Mouse (Mus musculus): ENCODE results near the gene Per3.
"Not testable (repeated sequence)": the region's sequence is repeated elsewhere in the genome, so short reads cannot be mapped to it uniquely, and the experiment has no call there.

The Per3 gene

DNA sequence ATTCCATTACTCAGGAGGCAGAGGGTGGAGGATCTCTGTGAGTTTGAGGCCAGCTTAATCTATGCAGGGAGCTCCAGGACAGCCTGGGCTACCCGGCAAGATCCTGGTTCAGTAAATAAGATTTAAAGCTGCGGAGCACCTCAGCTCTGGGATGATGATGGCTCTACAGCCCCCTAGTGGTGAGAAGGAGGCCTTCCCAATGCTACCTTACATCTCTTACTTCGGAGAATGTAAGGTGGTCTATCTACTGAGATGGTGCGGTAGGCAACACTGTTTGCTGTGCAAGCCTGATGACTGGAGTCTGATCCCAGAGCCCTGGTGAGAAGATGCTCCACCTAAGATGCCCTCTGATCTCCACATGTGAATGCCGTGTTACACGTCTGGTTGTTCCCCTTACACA is 17.5 kb downstream of the Per3 start:
- peak; percentile 9 for DNase-seq (ENCODE audit: low spot score)

DNA sequence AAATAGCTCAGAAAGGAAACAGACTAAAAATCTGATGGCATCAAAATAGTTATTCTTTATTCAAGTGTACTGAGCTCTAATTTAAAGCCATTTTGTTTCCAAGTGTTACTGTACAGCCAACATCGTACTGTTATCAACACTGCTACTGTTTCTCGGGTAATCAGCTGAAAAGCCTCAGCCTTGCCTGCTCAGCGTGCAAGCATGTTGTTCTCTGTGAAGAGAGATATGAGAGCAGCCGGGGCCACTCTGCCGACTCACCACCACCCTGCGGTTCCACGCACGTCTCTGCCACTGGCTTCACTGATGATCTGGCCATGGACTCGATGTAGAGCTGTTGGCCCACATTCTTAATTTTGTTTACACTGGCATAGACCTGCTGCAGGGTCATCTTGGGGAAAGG is 20.3 kb downstream of the Per3 start:
- DNase-seq (ENCODE audit: low spot score), result no peak

DNA sequence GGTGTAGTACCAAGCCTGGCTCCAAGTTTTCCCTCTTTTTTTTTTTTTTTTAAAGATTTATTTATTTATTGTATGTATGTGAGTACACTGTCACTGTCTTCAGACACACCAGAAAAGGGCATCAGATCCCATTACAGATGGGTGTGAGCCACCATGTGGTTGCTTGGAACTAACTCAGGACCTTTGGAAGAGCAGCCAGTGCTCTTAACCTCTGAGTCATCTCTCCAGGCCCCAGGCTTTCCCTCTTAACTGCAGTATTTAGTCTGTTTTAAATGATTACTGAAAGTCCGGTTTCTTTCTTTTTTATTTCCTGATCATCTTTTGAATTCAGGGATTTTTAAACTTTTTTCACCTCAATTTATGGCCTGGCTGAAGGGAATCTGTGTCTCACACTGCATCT is 27.1 kb downstream of the Per3 start:
- DNase-seq (ENCODE audit: low spot score), result not testable (repeated sequence)

DNA sequence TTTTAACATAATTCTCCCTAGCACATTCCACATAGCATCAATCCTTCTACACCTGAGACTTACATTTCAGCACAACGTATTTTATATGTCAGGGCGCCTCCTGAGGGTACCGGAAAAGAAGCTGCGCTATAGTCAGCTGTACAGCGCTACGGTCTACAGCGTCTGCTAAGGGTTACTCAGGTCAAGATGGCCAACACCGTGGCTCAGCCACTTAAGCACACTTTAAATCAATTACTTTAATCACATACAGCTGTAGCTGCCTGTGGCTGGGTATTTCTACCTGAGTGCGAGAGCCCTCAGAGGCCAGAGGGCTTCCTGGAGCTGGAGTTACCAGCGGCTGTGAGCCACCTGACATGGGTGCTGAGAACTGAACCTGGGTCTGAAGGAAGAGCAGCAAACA is 28.5 kb downstream of the Per3 start:
- DNase-seq (ENCODE audit: low spot score), result no peak

- no peak for DNase-seq (ENCODE audit: low spot score)
These were observed 34.1 kb downstream of the Per3 start for GRCm38 (mm10) chr4:151010316-151010715.

GRCm38 (mm10) chr4:151006945-151007344 is 37.5 kb downstream of the Per3 start:
- DNase-seq (ENCODE audit: low spot score), result peak; percentile 33

DNA sequence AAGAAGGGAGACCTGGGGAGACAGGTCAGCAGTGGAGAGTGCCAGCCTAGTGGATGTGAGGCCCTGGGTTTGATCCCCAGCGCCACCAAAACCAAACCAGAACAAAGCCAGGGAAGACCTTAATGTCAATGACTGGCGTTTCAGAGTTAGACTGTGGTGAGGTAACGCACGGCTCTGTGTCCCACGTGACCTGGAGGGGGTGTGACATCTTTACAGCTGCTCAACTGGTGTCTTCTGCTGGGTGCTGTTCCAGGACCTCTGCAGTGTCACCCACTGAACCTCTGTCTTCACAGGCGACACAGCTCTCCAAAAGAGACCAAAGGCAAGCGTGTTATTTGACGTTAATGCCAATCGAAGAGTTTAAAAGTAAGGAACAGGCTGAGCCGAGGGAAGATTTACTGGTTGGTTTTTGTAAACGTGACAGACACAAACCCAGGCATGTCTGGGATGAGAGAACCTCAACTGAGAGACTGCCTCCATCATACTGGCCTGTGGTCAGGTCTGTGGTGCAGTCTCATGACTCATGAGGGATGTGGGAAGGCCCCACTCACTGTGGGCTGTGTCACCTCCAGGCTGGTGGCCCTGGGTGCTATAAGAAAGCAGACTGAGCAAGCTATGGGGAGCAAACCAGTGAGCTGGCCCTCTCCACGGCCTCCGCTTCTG is 38.7 kb downstream of the Per3 start:
- peak; percentile 35 for DNase-seq (ENCODE audit: low spot score)

GRCm38 (mm10) chr4:151001397-151001796 is 43.1 kb downstream of the Per3 start:
- DNase-seq (ENCODE audit: low spot score), result no peak

DNA sequence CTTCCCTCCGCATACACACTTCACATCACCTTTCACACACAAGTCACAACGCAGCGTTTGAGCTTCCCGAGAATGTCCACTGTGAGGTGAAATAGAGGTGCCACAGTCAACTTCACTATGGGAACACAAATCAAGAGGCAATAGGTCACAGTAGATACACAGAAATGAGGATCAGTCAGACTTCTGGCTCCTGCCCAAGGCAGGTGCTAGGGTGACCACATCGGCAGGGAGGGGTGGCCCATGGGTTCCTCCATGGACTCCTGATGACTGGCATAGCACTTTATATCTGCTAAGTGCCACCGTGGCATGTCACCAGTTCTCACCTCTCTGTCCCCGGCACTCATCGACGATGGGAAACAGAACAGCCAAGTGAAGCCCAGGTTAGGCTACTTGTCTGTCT is 45.8 kb downstream of the Per3 start:
- no peak for DNase-seq (ENCODE audit: low spot score)

DNA sequence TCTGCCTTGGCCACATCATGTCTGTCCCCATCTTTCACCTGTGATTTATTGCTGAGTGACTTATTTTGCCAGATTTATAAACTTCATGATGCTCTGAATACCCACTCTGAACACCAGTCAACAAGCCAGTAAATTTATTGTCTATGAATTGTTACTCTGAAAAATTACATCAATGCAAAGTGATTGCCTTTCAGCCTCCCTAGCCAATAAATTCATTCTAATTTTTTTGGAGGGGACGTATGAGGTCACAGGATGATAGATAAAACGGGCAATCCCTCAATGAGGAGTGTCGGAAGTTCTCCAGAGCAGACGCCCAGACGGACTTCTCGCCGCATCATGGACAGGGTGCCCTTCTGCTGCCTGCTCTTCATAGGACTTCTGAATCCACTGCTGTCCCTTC is 47.7 kb downstream of the Per3 start, which contains the start of gene Uts2:
TSS of gene Uts2 (plus strand) at position 301 of the 400 bp plus-strand sequence.
- no peak for DNase-seq (ENCODE audit: low spot score)

DNA sequence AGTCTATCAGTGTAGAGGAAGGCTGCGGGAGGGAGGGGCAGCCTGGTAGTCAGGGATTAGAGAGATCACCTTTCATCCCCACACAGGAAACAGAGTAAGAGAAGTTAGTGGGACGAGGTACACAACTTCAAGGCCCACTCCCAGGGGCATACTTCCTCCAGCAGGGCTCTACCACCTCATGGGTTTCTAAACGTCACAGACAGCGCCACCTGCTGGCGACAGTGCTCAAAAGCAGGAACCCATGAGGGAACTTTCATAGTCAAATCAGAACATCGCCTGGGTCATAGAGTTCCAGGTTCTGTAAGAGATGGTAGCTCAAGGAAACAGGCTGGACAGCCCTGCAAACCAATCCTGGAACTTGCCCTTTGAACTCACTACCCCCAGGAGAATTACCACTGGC is 54.3 kb downstream of the Per3 start:
- peak; percentile 23 for DNase-seq (ENCODE audit: low spot score)

DNA sequence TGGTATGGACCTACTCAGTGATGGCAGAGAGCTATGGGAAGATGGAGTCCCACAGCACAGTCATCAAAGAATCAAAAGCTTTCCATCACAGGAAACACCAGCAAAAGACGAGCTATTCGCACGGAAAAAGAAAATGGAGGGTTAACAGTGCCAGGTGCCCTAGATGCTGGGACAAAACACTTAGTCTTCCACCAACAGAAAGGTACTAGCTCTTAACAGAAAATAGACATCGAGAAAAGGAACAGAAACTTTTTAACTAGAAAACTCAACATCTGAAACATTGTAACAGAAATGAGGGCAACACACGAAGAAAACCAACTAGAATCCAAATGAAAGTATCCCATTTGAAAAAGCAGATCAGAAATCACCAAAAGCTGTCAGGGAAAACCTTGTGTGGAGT is 64.3 kb downstream of the Per3 start:
- no peak for DNase-seq (ENCODE audit: low spot score)

GRCm38 (mm10) chr4:150979455-150979854 is 65.0 kb downstream of the Per3 start:
- DNase-seq (ENCODE audit: low spot score), result no peak

GRCm38 (mm10) chr4:150978156-150978910 is 66.1 kb downstream of the Per3 start:
- no peak for DNase-seq (ENCODE audit: low spot score)

GRCm38 (mm10) chr4:150975145-150975544 is 69.3 kb downstream of the Per3 start:
- no peak for DNase-seq (ENCODE audit: low spot score)

- no peak for DNase-seq (ENCODE audit: low spot score)
These were observed 71.2 kb downstream of the Per3 start for GRCm38 (mm10) chr4:150973264-150973663.

- no peak for DNase-seq (ENCODE audit: low spot score)
These were observed 75.5 kb downstream of the Per3 start for GRCm38 (mm10) chr4:150968956-150969355.

- DNase-seq (ENCODE audit: low spot score), result peak; percentile 50
These were observed 77.9 kb downstream of the Per3 start for GRCm38 (mm10) chr4:150966556-150966955.

GRCm38 (mm10) chr4:150965555-150965951 is 78.9 kb downstream of the Per3 start:
- peak; percentile 27 for DNase-seq (ENCODE audit: low spot score)

DNA sequence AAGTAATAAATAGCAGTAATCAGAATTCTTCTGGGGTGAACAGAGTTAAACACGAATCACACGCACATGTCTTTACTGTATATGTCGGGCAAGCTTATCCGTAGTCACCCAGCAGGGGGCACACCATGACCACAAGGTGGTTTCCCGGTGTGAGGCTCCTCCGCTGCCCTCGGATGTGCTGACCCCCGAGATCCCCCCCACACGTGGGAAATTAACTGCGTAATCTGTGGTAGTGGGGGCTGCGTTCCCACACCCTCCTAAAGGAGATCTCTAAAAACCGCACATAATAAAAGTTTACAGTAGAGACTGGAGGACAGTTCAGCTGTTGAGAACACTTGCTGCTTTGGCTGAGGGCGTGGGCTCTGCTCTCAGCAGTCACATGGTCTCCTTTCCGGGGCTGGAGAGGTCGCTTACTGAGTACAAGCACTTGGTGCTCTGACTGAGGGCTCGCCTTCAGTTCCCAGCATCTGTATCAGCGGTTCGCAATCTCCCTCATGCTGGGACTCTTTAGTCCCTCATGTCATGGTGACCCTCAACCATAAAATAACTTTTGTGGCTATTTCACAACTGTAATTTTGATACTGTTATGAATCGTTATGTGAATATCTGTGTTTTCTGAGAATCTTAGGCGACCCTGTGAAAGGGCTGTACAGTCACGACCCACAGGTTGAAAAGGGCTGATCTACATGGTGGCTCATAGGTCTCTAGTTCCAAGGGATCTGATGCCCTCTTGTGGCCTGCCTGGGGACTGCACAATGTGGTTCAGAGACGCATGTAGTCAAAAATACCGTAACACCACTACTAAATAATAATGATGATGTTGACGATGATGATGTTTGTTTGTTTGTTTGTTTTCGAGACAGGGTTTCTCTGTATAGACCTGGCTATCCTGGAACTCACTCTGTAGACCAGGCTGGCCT is 79.6 kb downstream of the Per3 start:
- DNase-seq (ENCODE audit: low spot score), result peak; percentile 85

DNA sequence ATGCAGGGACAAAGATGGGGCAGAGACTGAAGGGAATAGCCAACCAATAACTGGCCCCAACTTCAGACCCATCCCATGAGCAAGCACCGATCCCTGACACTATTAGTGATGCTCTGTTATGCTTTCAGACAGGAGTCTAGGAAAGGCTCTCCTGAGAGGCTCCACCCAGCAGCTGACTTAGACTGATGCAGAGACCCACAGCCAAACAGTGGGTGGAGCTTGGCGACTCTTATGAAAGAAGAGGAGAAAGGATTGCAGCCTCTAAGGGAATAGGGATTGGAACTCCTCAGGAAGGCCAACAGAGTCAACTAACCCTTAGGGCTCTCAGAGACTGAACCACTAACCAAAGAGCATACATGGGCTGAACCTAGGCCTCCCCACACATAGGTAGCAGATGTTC is 80.8 kb downstream of the Per3 start:
- no peak for DNase-seq (ENCODE audit: low spot score)

- no peak for DNase-seq (ENCODE audit: low spot score)
These were observed 82.2 kb downstream of the Per3 start for GRCm38 (mm10) chr4:150962231-150962630.

GRCm38 (mm10) chr4:150958536-150958935 is 85.9 kb downstream of the Per3 start:
- DNase-seq (ENCODE audit: low spot score), result no peak
